Mouse (Mus musculus) ES-E14 (cell line): Measurements from ENCODE around the gene Heg1.

ENCODE experiments used
- CHD2 ChIP-seq: IDR thresholded peaks from 2 replicates; pipeline ENCODE4 v1.6.1; 2014; ENCODE audit warnings: mild to moderate bottlenecking, low read depth, low read length, inconsistent platforms
- HCFC1 ChIP-seq: IDR thresholded peaks from 2 replicates; pipeline ENCODE4 v1.6.1; 2012; ENCODE audit warnings: low read length, inconsistent platforms, borderline replicate concordance; ENCODE audit not compliant: insufficient read depth
- MAFK ChIP-seq: IDR thresholded peaks from 2 replicates; pipeline ENCODE4 v1.6.1; 2014; ENCODE audit warnings: mild to moderate bottlenecking, low read depth, low read length, inconsistent platforms; ENCODE audit not compliant: insufficient read depth
- ZC3H11A ChIP-seq: IDR thresholded peaks from 2 replicates; pipeline ENCODE4 v1.6.1; 2012; ENCODE audit warnings: low read depth, mild to moderate bottlenecking, inconsistent platforms, low read length, borderline replicate concordance
- ZNF384 ChIP-seq: IDR thresholded peaks from 2 replicates; pipeline ENCODE4 v1.6.1; 2012; ENCODE audit warnings: low read depth, low read length, inconsistent platforms

- TF ChIP-seq MAFK = no peak
- no peak for TF ChIP-seq ZNF384
- TF ChIP-seq ZC3H11A = no peak
- no peak for TF ChIP-seq HCFC1
- TF ChIP-seq CHD2 = no peak
These were observed 7.0 kb downstream of the Heg1 start for GRCm38 (mm10) chr16:33690975-33691747.
